Mouse (Mus musculus): ENCODE data around the gene Pced1b.

The Pced1b gene

GRCm38 (mm10) chr15:97286731-97287130, 39.8 kb downstream of the Pced1b start:
- DNase-seq (ENCODE audit: low spot score in 2 of 2), result no peak

GRCm38 (mm10) chr15:97287436-97288143, 40.7 kb downstream of the Pced1b start:
- no peak for DNase-seq (ENCODE audit: low spot score in 2 of 2)

- DNase-seq (ENCODE audit: low spot score in 2 of 2), result no peak
Measured at GRCm38 (mm10) chr15:97288690-97289089, 41.8 kb downstream of the Pced1b start.

GRCm38 (mm10) chr15:97289176-97289575, 42.3 kb downstream of the Pced1b start:
- no peak for DNase-seq (ENCODE audit: low spot score in 2 of 2)

- no peak for DNase-seq (ENCODE audit: low spot score in 2 of 2)
Measured at GRCm38 (mm10) chr15:97290351-97290750, 43.4 kb downstream of the Pced1b start.

- no peak for DNase-seq (ENCODE audit: low spot score in 2 of 2)
Measured at GRCm38 (mm10) chr15:97291291-97292050, 44.6 kb downstream of the Pced1b start.

- no peak for DNase-seq (ENCODE audit: low spot score in 2 of 2)
Measured at GRCm38 (mm10) chr15:97307935-97308334, 61.0 kb downstream of the Pced1b start.

GRCm38 (mm10) chr15:97309533-97309932, 62.6 kb downstream of the Pced1b start:
- no peak for DNase-seq (ENCODE audit: low spot score in 2 of 2)

GRCm38 (mm10) chr15:97310251-97310650, 63.3 kb downstream of the Pced1b start:
- no peak for DNase-seq (ENCODE audit: low spot score in 2 of 2)

- no peak for DNase-seq (ENCODE audit: low spot score in 2 of 2)
Measured at GRCm38 (mm10) chr15:97311211-97311610, 64.3 kb downstream of the Pced1b start.

GRCm38 (mm10) chr15:97311937-97312336, 65.0 kb downstream of the Pced1b start:
- DNase-seq (ENCODE audit: low spot score in 2 of 2), result no peak

GRCm38 (mm10) chr15:97314720-97315421, 68.0 kb downstream of the Pced1b start:
- DNase-seq (ENCODE audit: low spot score in 2 of 2), result no peak

GRCm38 (mm10) chr15:97315422-97315757, 68.5 kb downstream of the Pced1b start:
- DNase-seq (ENCODE audit: low spot score in 2 of 2), result no peak

GRCm38 (mm10) chr15:97318365-97319001, 71.6 kb downstream of the Pced1b start:
- no peak for DNase-seq (ENCODE audit: low spot score in 2 of 2)

GRCm38 (mm10) chr15:97322821-97323220, 75.9 kb downstream of the Pced1b start:
- DNase-seq (ENCODE audit: low spot score in 2 of 2), result no peak

- no peak for DNase-seq (ENCODE audit: low spot score in 2 of 2)
Measured at GRCm38 (mm10) chr15:97323466-97323865, 76.6 kb downstream of the Pced1b start.

GRCm38 (mm10) chr15:97324311-97324710, 77.4 kb downstream of the Pced1b start:
- DNase-seq (ENCODE audit: low spot score in 2 of 2), result no peak

GRCm38 (mm10) chr15:97327500-97328081, 80.7 kb downstream of the Pced1b start:
- DNase-seq (ENCODE audit: low spot score in 2 of 2), result no peak

GRCm38 (mm10) chr15:97332582-97332981, 85.7 kb downstream of the Pced1b start:
- no peak for DNase-seq (ENCODE audit: low spot score in 2 of 2)

- no peak for DNase-seq (ENCODE audit: low spot score in 2 of 2)
Measured at GRCm38 (mm10) chr15:97337636-97338352, 90.9 kb downstream of the Pced1b start.

GRCm38 (mm10) chr15:97338377-97339060, 91.6 kb downstream of the Pced1b start:
- no peak for DNase-seq (ENCODE audit: low spot score in 2 of 2)
